Mouse (Mus musculus) neural tube, embryonic 12.5 days (tissue): ENCODE results near the gene Stat5b. TPM values are rescaled to one million over a fixed set of nuclear protein-coding genes. Genes with fewer than 3 reads are reported as not detected.

Source experiments
- ATAC-seq: fragments of 200-750 bp; cut with Nextera tagmentation; 2 replicates; pipeline ENCODE4 v1.8.0; 2017; ENCODE audit warnings: low read depth, mild to moderate bottlenecking, moderate TSS enrichment, moderate library complexity; ENCODE audit not compliant: low FRiP score
- H3K27ac ChIP-seq: fragments of 300-500 bp; sonication (generic); 2 replicates; pipeline ENCODE4 v1.5.1; 2016
- H3K27me3 ChIP-seq: fragments of 300-500 bp; sonication (generic); replicated peaks from 2 replicates; pipeline ENCODE4 v1.6.1; 2016; ENCODE audit warnings: mild to moderate bottlenecking
- H3K36me3 ChIP-seq: fragments of 300-500 bp; sonication (generic); 2 replicates; pipeline ENCODE4 v1.6.1; 2016; ENCODE audit warnings: mild to moderate bottlenecking
- H3K4me1 ChIP-seq: fragments of 300-500 bp; sonication (generic); 2 replicates; pipeline ENCODE4 v1.6.1; 2016
- H3K4me2 ChIP-seq: fragments of 300-500 bp; sonication (generic); replicated peaks from 2 replicates; pipeline ENCODE4 v1.6.1; 2016; ENCODE audit warnings: mild to moderate bottlenecking
- H3K4me3 ChIP-seq: fragments of 300-500 bp; sonication (generic); 2 replicates; pipeline ENCODE4 v1.5.1; 2016
- H3K9ac ChIP-seq: fragments of 300-500 bp; sonication (generic); 2 replicates; pipeline ENCODE4 v1.6.1; 2016; ENCODE audit warnings: mild to moderate bottlenecking
- H3K9me3 ChIP-seq: fragments of 300-500 bp; sonication (generic); 2 replicates; pipeline ENCODE4 v1.6.1; 2016; ENCODE audit warnings: mild to moderate bottlenecking
- WGBS: fragments of 180-500 bp; shearing (Covaris S2); methylation state at CpG from one replicate; pipeline ENCODE4 v1.1.7; 2016; 5-methylcytosine and 5-hydroxymethylcytosine counted together
- polyA plus RNA-seq: library from polyadenylated mRNA; unstranded; fragments of >200 nt; fragmentation: Nextera tagmentation; extraction: Ambion mirVana; gene quantifications from 2 replicates; pipeline ENCODE4 v1.2.1, GENCODE M21; 2016

Stat5b gene
- polyA plus RNA-seq, 1 experiment from 2014 or later, result 19.6 TPM

DNA sequence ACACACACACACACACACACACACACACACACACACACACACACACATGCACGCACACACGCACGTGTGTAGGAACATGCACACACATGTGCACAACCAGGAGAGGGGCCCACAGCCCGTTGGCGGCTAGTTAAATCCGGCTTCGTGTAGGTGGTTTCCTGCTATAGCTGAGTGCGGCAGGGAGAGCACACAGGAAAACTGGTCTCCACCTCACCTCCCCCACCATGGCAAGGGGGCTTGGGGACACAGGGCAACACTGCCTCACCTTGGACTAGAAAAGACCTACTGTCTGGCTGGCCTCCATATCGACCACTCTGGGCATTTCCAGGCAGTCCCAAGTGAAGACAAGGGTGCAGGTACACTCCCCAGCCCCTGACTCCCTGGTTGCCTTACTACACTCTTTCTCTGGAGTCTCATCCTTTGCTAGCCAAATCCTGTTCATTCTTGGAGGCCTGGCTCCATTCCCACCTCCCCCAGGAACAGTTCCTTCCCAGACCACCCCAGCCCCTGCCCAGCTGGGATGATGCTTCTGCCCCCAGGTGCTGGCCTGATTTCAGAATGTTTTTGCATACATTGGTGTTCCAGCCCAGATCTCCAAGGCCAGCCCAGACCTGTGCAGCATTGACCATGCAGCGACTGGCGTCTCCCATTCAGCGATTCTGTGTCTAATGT lies 96.4 kb downstream of the Stat5b start:
- no peak for ATAC-seq
- no peak overlapping the region for H3K4me3 ChIP-seq
- H3K4me2 ChIP-seq, result no peak overlapping the region
- 91% methylated on average over 11 of the region's 12 CpGs for WGBS
- H3K4me1 ChIP-seq, result peaks cover 6% of the 10 kb centered on the region; the same call in 1 of the 2 replicates
- H3K9ac ChIP-seq, result no peak overlapping the region
- H3K27ac ChIP-seq, result no peak overlapping the region
- peaks cover 9% of the 10 kb centered on the region for H3K36me3 ChIP-seq
- H3K27me3 ChIP-seq, result peaks cover 19% of the 10 kb centered on the region
- H3K9me3 ChIP-seq, result no peaks in the 10 kb centered on the region

- ATAC-seq, result no peak
- Histone ChIP-seq H3K9me3 (no peaks in the 10 kb centered on the region), H3K4me2 (no peak overlapping the region), H3K4me3 (no peak overlapping the region), H3K9ac (0 out of 2 replicates have a peak overlapping the region, but pooled peaks have one; percentile 18), H3K4me1 (peaks cover 5% of the 10 kb centered on the region; the same call in 1 of the 2 replicates), H3K27me3 (peaks cover 12% of the 10 kb centered on the region), H3K36me3 (peaks cover 10% of the 10 kb centered on the region), H3K27ac (no peak overlapping the region)
- WGBS, result 25% methylated on average over 10 of the region's 10 CpGs
Measured at GRCm38 (mm10) chr11:100752294-100752693, 98.2 kb downstream of the Stat5b start.

- H3K4me3 ChIP-seq, result no peak overlapping the region
- H3K27ac ChIP-seq, result no peak overlapping the region
- 88% methylated on average over 16 of the region's 16 CpGs for WGBS
- no peak overlapping the region for H3K4me2 ChIP-seq
- 0 out of 2 replicates have a peak, but pooled peaks cover 7% of the 10 kb centered on the region for H3K36me3 ChIP-seq
- peaks cover 12% of the 10 kb centered on the region for H3K27me3 ChIP-seq
- H3K9me3 ChIP-seq, result no peaks in the 10 kb centered on the region
- no peak overlapping the region for H3K9ac ChIP-seq
- H3K4me1 ChIP-seq, result peaks cover 5% of the 10 kb centered on the region; the same call in 1 of the 2 replicates
- ATAC-seq, result no peak
Measured at GRCm38 (mm10) chr11:100750127-100750526, 100.4 kb downstream of the Stat5b start.

GRCm38 (mm10) chr11:100749469-100749868 lies 101.1 kb downstream of the Stat5b start:
- 52% methylated on average over 25 of the region's 25 CpGs for WGBS
- Histone ChIP-seq H3K36me3 (0 out of 2 replicates have a peak, but pooled peaks cover 7% of the 10 kb centered on the region), H3K27me3 (peaks cover 12% of the 10 kb centered on the region), H3K4me1 (peaks cover 5% of the 10 kb centered on the region; the same call in 1 of the 2 replicates), H3K4me3 (no peak overlapping the region), H3K27ac (no peak overlapping the region), H3K4me2 (no peak overlapping the region), H3K9ac (no peak overlapping the region), H3K9me3 (no peaks in the 10 kb centered on the region)
- no peak for ATAC-seq

DNA sequence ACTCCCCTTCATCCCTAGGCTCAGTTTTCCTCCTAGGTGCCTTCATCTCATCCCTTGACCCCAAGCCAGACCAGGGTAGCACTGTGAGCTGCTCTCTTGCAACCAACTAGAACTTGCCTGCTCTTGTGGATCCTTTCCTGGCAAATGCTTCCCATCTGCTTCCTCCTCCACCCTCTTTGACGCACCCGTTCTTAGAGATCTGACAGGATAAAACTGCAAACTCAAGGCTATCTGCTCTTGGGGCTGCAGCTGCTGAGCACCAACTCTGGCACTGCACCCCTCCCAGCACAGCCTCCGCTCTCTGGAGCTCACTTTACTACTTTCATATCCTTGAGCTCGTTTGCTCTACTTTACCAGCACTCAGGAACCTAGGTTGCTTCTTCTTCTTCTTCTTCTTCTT lies 101.9 kb downstream of the Stat5b start:
- ATAC-seq, result no peak
- Histone ChIP-seq H3K4me1 (peaks cover 5% of the 10 kb centered on the region; the same call in 1 of the 2 replicates), H3K4me3 (no peak overlapping the region), H3K27ac (no peak overlapping the region), H3K27me3 (peaks cover 9% of the 10 kb centered on the region), H3K36me3 (0 out of 2 replicates have a peak, but pooled peaks cover 7% of the 10 kb centered on the region), H3K9me3 (no peaks in the 10 kb centered on the region), H3K4me2 (no peak overlapping the region), H3K9ac (no peak overlapping the region)
- WGBS, result 83% methylated on average over 4 of the region's 4 CpGs

- Histone ChIP-seq H3K9me3 (no peaks in the 10 kb centered on the region), H3K36me3 (0 out of 2 replicates have a peak, but pooled peaks cover 7% of the 10 kb centered on the region), H3K4me1 (peaks cover 3% of the 10 kb centered on the region; the same call in 1 of the 2 replicates), H3K4me2 (no peak overlapping the region), H3K27me3 (peaks cover 9% of the 10 kb centered on the region), H3K27ac (no peak overlapping the region), H3K9ac (no peak overlapping the region), H3K4me3 (no peak overlapping the region)
- WGBS, result 68% methylated on average over 5 of the region's 5 CpGs
- no peak for ATAC-seq
Measured at GRCm38 (mm10) chr11:100747114-100747513, 103.4 kb downstream of the Stat5b start.

GRCm38 (mm10) chr11:100746546-100746945 lies 104.0 kb downstream of the Stat5b start:
- Histone ChIP-seq H3K27ac (no peak overlapping the region), H3K9ac (no peak overlapping the region), H3K36me3 (0 out of 2 replicates have a peak, but pooled peaks cover 7% of the 10 kb centered on the region), H3K27me3 (peaks cover 9% of the 10 kb centered on the region), H3K4me1 (no peaks in the 10 kb centered on the region), H3K4me2 (no peak overlapping the region), H3K4me3 (no peak overlapping the region), H3K9me3 (no peaks in the 10 kb centered on the region)
- no peak for ATAC-seq
- WGBS, result 80% methylated on average over 10 of the region's 10 CpGs

- Histone ChIP-seq H3K9me3 (no peaks in the 10 kb centered on the region), H3K4me1 (no peaks in the 10 kb centered on the region), H3K27me3 (peaks cover 9% of the 10 kb centered on the region), H3K27ac (no peak overlapping the region), H3K4me3 (no peak overlapping the region), H3K36me3 (0 out of 2 replicates have a peak, but pooled peaks cover 7% of the 10 kb centered on the region), H3K4me2 (no peak overlapping the region), H3K9ac (no peak overlapping the region)
- 14% methylated on average over 6 of the region's 6 CpGs for WGBS
- no peak for ATAC-seq
Measured at GRCm38 (mm10) chr11:100745085-100745484, 105.4 kb downstream of the Stat5b start.

DNA sequence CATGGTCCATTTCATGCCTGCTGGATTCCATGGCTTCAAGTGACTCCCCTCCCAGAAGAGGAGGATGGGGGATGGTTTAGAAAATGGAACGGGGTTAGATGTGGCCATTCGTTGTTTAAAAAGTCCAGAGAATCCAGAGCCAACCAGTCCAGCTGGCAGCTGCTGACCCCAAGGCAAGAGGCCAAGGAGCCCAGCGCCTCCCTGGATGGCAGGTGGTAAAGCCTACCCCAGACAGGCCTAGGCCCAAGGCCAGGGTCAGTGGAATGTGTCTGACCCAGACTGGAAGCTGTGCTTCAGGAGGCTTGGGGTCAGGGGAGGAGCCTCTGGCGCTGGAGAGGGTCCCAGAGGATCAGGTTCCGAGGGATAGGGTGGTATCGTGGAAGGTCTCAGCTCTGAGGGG lies 109.2 kb downstream of the Stat5b start:
- H3K27ac ChIP-seq, result no peak overlapping the region
- H3K4me1 ChIP-seq, result peaks cover 16% of the 10 kb centered on the region
- 75% methylated on average over 6 of the region's 6 CpGs for WGBS
- no peaks in the 10 kb centered on the region for H3K27me3 ChIP-seq
- H3K9ac ChIP-seq, result no peak overlapping the region
- H3K36me3 ChIP-seq, result no peaks in the 10 kb centered on the region
- no peaks in the 10 kb centered on the region for H3K9me3 ChIP-seq
- no peak overlapping the region for H3K4me3 ChIP-seq
- no peak for ATAC-seq
- no peak overlapping the region for H3K4me2 ChIP-seq

- H3K9ac ChIP-seq, result peak overlapping the region; percentile 45; the same call in 1 of the 2 replicates
- peaks cover 24% of the 10 kb centered on the region for H3K4me1 ChIP-seq
- ATAC-seq, result no peak
- 22% methylated on average over 5 of the region's 5 CpGs for WGBS
- H3K4me3 ChIP-seq, result peak overlapping the region; percentile 86; the same call in 1 of the 2 replicates
- H3K27me3 ChIP-seq, result no peaks in the 10 kb centered on the region
- H3K4me2 ChIP-seq, result peak overlapping the region; percentile 94
- no peak overlapping the region for H3K27ac ChIP-seq
- H3K36me3 ChIP-seq, result no peaks in the 10 kb centered on the region
- H3K9me3 ChIP-seq, result no peaks in the 10 kb centered on the region
Measured at GRCm38 (mm10) chr11:100738749-100739148, 111.8 kb downstream of the Stat5b start.

DNA sequence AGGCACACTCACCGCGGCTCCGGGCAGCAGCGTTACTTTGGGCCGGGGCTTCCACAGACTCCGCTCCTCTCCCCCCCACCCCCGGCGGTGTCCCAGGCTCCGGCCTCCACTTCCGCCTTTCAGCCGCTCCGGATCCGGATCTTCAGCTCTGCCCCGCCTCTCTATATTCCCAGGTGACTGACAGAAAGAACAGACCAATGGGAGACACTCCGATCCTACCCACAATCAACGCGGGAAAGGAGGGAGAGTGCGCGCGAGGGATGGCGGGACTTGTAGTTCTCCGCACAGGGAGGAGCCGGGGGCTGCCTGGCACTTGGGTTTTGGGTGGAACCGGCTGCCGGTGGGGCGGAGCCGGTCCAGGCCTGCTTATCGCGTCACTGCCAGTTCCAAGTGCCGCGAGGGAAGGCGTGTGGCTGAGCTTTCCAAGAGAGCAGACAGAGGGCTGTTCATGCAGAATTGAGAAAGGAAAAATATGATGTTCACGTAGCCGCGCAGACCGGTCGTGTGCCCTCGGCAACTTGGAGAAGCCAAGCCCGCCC lies 112.4 kb downstream of the Stat5b start, which contains the start of gene Rab5c:
Rab5c (minus strand) TSS at position 150 of the 539 bp plus-strand sequence.
- Histone ChIP-seq H3K27me3 (no peaks in the 10 kb centered on the region), H3K36me3 (peaks cover 2% of the 10 kb centered on the region; the same call in 1 of the 2 replicates), H3K27ac (no peak within 1 kb of the TSS), H3K9ac (peak within 1 kb of the TSS; percentile 90), H3K4me1 (peaks cover 24% of the 10 kb centered on the region), H3K4me2 (peak within 1 kb of the TSS; percentile 94), H3K9me3 (no peaks in the 10 kb centered on the region), H3K4me3 (peak within 1 kb of the TSS; percentile 86)
- WGBS, result under 1% methylated on average over 39 of the region's 39 CpGs
- ATAC-seq, result peak; percentile 98

- no peak for ATAC-seq
- WGBS, result 2% methylated on average over 13 of the region's 13 CpGs
- Histone ChIP-seq H3K4me2 (peak overlapping the region; percentile 94), H3K4me1 (peaks cover 24% of the 10 kb centered on the region), H3K36me3 (peaks cover 11% of the 10 kb centered on the region; the same call in 1 of the 2 replicates), H3K27me3 (no peaks in the 10 kb centered on the region), H3K4me3 (peak overlapping the region; percentile 86), H3K9me3 (no peaks in the 10 kb centered on the region), H3K27ac (no peak overlapping the region), H3K9ac (peak overlapping the region; percentile 90)
Measured at GRCm38 (mm10) chr11:100737105-100737733, 113.3 kb downstream of the Stat5b start.
